Mouse (Mus musculus): ENCODE data around the gene Arl5b. TPM values are rescaled to one million over a fixed set of nuclear protein-coding genes. Genes with fewer than 3 reads are reported as not detected.

Arl5b gene
- 46.6 and 53.4 TPM in 2 replicates for polyA plus RNA-seq (2012; rRNA removed)

GRCm38 (mm10) chr2:15049117-15049873 is at the start of gene Arl5b:
Gene Arl5b (plus strand): TSS chr2:15049395.
- peak; percentile 98 for DNase-seq (ENCODE audit: low read depth)
- TF ChIP-seq CTCF (IDR thresholded peaks at IDR 0.05; ENCODE audit: borderline replicate concordance, extremely low read depth, insufficient read depth, insufficient read length) (no peak; the same call in 1 of the 2 replicates), POLR2A (IDR thresholded peaks at IDR 0.05; ENCODE audit: borderline replicate concordance, extremely low read depth, insufficient read depth, insufficient read length, poor library complexity, severe bottlenecking) (no peak)

- no peak for DNase-seq (ENCODE audit: low read depth)
These were observed 41.7 kb upstream of the Arl5b start for GRCm38 (mm10) chr2:15007531-15007930.

DNA sequence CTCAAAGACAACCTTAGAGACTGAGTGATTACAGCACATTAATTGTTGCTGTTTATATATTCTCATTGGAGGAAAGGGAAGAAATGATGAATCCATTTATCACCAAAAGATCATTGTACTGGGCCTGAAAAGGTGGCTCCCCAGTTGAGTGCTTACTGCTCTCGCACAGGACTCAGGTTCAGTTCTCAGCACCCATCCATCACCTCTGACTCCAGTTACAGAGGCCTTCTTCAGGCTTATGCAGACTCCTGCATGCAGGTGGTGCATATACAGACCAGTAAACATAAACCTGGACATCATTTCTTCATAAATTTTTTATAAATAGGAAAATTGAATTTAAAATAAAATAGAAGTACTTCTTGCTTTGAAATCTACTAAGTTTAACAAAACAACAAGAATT is 41.1 kb upstream of the Arl5b start:
- DNase-seq (ENCODE audit: low read depth), result no peak
- TF ChIP-seq CTCF (IDR thresholded peaks at IDR 0.05; ENCODE audit: borderline replicate concordance, extremely low read depth, insufficient read depth, insufficient read length), result no peak
- TF ChIP-seq POLR2A (IDR thresholded peaks at IDR 0.05; ENCODE audit: borderline replicate concordance, extremely low read depth, insufficient read depth, insufficient read length, poor library complexity, severe bottlenecking), result no peak

More at GRCm38 (mm10) chr2:15007531-15007930, 41.7 kb upstream of the Arl5b start:
- no peak for TF ChIP-seq CTCF (IDR thresholded peaks at IDR 0.05; ENCODE audit: borderline replicate concordance, extremely low read depth, insufficient read depth, insufficient read length)
- no peak for TF ChIP-seq POLR2A (IDR thresholded peaks at IDR 0.05; ENCODE audit: borderline replicate concordance, extremely low read depth, insufficient read depth, insufficient read length, poor library complexity, severe bottlenecking)

- no peak for DNase-seq (ENCODE audit: low read depth)
- TF ChIP-seq POLR2A (IDR thresholded peaks at IDR 0.05; ENCODE audit: borderline replicate concordance, extremely low read depth, insufficient read depth, insufficient read length, poor library complexity, severe bottlenecking) (no peak), CTCF (IDR thresholded peaks at IDR 0.05; ENCODE audit: borderline replicate concordance, extremely low read depth, insufficient read depth, insufficient read length) (no peak)
These were observed 22.4 kb upstream of the Arl5b start for GRCm38 (mm10) chr2:15026817-15027216.

GRCm38 (mm10) chr2:15027816-15028215 is 21.4 kb upstream of the Arl5b start:
- no peak for DNase-seq (ENCODE audit: low read depth)
- TF ChIP-seq CTCF (IDR thresholded peaks at IDR 0.05; ENCODE audit: borderline replicate concordance, extremely low read depth, insufficient read depth, insufficient read length), result no peak
- TF ChIP-seq POLR2A (IDR thresholded peaks at IDR 0.05; ENCODE audit: borderline replicate concordance, extremely low read depth, insufficient read depth, insufficient read length, poor library complexity, severe bottlenecking), result no peak

DNA sequence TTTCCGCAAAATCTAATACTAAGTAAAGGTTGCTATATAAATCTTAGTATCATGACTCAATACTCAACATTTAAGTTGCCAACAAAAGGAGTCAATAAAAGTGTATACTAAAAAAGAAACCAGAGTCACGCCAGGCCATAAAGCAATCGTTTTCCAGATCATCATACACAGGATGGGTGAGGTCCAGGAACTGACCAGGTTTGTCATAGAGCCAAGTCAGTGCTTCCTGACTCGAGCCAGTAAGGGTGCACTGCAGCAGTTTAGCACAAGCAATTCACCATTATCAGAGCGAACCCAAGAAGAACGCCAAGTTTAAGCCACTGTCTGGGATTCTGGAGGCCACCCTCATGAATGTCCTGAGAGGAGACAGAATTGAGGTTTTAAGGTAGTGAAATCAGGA is 10.5 kb upstream of the Arl5b start:
- no peak for TF ChIP-seq POLR2A (IDR thresholded peaks at IDR 0.05; ENCODE audit: borderline replicate concordance, extremely low read depth, insufficient read depth, insufficient read length, poor library complexity, severe bottlenecking)
- TF ChIP-seq CTCF (IDR thresholded peaks at IDR 0.05; ENCODE audit: borderline replicate concordance, extremely low read depth, insufficient read depth, insufficient read length), result no peak
- DNase-seq (ENCODE audit: low read depth), result no peak

DNA sequence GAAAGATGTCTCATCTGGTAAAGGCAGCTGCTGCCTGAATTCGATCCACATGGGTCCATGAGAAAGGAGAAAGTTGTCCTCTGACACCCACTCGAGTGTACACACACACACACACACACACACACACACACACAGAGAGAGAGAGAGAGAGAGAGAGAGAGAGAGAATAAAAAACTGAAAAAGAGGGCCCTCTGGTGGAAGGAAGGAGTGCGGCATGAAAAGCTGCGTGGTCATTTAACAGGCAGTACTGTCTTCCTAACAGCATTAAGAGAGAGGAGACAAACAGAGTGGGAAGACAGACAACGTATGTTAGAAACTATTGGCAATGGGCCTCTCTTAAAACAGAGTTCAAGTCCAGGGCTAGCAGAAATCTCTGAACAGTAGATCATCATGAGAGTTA is 8.9 kb upstream of the Arl5b start:
- TF ChIP-seq CTCF (IDR thresholded peaks at IDR 0.05; ENCODE audit: borderline replicate concordance, extremely low read depth, insufficient read depth, insufficient read length) (peak; percentile 35; the same call in 1 of the 2 replicates), POLR2A (IDR thresholded peaks at IDR 0.05; ENCODE audit: borderline replicate concordance, extremely low read depth, insufficient read depth, insufficient read length, poor library complexity, severe bottlenecking) (no peak)

DNA sequence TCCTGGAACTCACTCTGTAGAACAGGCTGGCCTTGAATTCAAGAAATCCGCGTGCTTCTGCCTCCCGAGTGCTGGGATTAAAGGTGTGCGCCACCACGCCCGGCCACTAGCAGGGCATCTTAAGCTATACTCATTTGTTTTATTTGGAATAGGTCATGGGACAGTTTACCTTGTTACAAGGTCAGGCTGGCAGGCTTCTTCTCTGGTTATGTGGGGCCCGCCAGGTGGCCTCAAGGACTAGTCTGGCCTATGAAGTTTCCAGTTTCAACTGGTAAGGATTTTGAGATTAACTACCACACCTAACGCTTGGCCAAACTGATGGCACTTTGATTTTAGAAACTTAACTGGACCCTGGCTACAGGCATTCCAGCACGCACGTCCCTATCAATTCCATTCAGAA is 5.3 kb downstream of the Arl5b start:
- TF ChIP-seq POLR2A (IDR thresholded peaks at IDR 0.05; ENCODE audit: borderline replicate concordance, extremely low read depth, insufficient read depth, insufficient read length, poor library complexity, severe bottlenecking) (no peak), CTCF (IDR thresholded peaks at IDR 0.05; ENCODE audit: borderline replicate concordance, extremely low read depth, insufficient read depth, insufficient read length) (no peak)
- no peak for DNase-seq (ENCODE audit: low read depth)

More for the DNA sequence above, 8.9 kb upstream of the Arl5b start:
- DNase-seq (ENCODE audit: low read depth), result no peak

GRCm38 (mm10) chr2:15054945-15055637 is 5.9 kb downstream of the Arl5b start, which contains the start of gene Nsun6:
Gene Nsun6 (minus strand): TSS chr2:15055069.
- TF ChIP-seq POLR2A (IDR thresholded peaks at IDR 0.05; ENCODE audit: borderline replicate concordance, extremely low read depth, insufficient read depth, insufficient read length, poor library complexity, severe bottlenecking) (peak; percentile 76; the same call in 1 of the 2 replicates), CTCF (IDR thresholded peaks at IDR 0.05; ENCODE audit: borderline replicate concordance, extremely low read depth, insufficient read depth, insufficient read length) (no peak)
- DNase-seq (ENCODE audit: low read depth), result peak; percentile 99

- no peak for DNase-seq (ENCODE audit: low read depth)
These were observed 6.6 kb downstream of the Arl5b start for GRCm38 (mm10) chr2:15055741-15056151.

DNA sequence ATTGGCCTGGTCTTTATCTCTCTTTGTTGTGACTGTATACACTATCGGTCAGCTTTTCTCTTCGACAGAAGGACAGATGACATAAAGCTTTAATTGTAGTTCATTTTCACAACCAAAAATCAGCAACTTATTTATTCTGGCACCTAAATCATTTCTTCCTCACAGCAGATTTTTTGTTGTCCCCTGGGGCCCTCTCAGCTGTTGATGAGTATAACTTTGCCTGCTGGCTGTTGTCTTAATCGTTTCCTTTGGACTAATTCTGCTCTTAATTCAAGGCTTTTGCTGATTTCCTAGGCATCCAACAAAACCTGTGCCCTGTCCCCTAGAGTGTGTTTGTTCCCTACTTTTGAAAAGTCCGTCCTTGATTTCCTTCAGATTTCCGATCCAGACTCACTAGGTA is 9.0 kb downstream of the Arl5b start:
- TF ChIP-seq POLR2A (IDR thresholded peaks at IDR 0.05; ENCODE audit: borderline replicate concordance, extremely low read depth, insufficient read depth, insufficient read length, poor library complexity, severe bottlenecking) (no peak), CTCF (IDR thresholded peaks at IDR 0.05; ENCODE audit: borderline replicate concordance, extremely low read depth, insufficient read depth, insufficient read length) (no peak)
- DNase-seq (ENCODE audit: low read depth), result no peak

More at GRCm38 (mm10) chr2:15055741-15056151, 6.6 kb downstream of the Arl5b start:
- TF ChIP-seq POLR2A (IDR thresholded peaks at IDR 0.05; ENCODE audit: borderline replicate concordance, extremely low read depth, insufficient read depth, insufficient read length, poor library complexity, severe bottlenecking), result no peak
- TF ChIP-seq CTCF (IDR thresholded peaks at IDR 0.05; ENCODE audit: borderline replicate concordance, extremely low read depth, insufficient read depth, insufficient read length), result no peak

Measured in brain, embryonic 14.5 days (tissue).